Mouse (Mus musculus): ENCODE data around the gene Gm4131.

DNA sequence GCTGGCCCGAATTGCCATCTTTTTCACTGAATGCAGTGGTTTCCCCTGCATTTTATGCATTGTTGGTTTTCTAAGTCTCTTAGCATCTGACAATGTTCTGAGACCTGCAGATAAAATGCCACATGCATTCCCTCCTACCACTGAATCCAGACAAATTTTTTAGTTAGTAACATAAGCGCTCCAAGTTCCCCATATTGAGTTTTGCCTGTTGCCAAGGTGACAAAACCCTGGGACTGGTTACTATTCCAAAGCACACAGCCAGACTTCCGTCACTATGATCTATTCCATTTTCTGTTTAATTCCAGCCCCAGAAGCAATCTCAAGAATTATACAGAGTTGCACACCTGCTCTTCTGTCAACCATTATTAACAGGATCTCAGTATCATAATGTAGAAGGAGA, 26.9 kb downstream of the Gm4131 start:
- TF ChIP-seq CTCF (IDR thresholded peaks at IDR 0.05; ENCODE audit: borderline replicate concordance, control insufficient read depth, extremely low read depth, insufficient read depth, low read length, poor library complexity) (no peak), POLR2A (IDR thresholded peaks at IDR 0.05; ENCODE audit: control insufficient read depth, extremely low read depth, insufficient read depth, low read length, poor library complexity) (no peak)
